Mouse (Mus musculus): Measurements from ENCODE around the gene Dusp10. TPM values are rescaled to one million over a fixed set of nuclear protein-coding genes. Genes with fewer than 3 reads are reported as not detected.

Gene Dusp10
- polyA plus RNA-seq, 1 experiment from 2014 or later, result 6.6 TPM

DNA sequence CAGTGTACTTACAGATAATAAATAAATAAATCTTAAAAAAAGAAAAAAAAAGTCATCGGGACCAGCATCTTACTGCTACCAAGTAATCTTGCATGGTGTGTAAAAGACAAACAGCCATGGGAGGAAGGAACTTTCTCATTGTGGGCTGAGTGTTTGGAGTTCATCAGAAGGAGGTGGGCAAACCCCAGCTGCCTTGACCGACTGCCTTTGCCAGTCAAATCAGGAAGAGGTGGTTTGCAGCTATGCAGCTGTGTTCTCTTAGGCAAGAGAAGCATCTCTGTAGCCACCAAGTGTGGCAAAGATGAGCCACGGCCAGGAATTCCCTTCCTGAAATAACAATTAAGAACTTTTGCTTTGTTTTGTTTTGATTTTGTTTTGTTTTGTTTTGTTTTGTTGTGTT is 989 bp downstream of the Dusp10 start:
- Histone ChIP-seq H3K4me1 (no peaks in the 10 kb centered on the region), H3K4me2 (replicated peaks) (no peak overlapping the region), H3K9me3 (no peaks in the 10 kb centered on the region), H3K4me3 (no peak overlapping the region), H3K9ac (no peak overlapping the region), H3K27me3 (replicated peaks) (no peaks in the 10 kb centered on the region), H3K27ac (no peak overlapping the region), H3K36me3 (no peaks in the 10 kb centered on the region)
- ATAC-seq (ENCODE audit: low FRiP score, low read depth), result no peak
- WGBS, result 86% methylated on average over 3 of the region's 3 CpGs

DNA sequence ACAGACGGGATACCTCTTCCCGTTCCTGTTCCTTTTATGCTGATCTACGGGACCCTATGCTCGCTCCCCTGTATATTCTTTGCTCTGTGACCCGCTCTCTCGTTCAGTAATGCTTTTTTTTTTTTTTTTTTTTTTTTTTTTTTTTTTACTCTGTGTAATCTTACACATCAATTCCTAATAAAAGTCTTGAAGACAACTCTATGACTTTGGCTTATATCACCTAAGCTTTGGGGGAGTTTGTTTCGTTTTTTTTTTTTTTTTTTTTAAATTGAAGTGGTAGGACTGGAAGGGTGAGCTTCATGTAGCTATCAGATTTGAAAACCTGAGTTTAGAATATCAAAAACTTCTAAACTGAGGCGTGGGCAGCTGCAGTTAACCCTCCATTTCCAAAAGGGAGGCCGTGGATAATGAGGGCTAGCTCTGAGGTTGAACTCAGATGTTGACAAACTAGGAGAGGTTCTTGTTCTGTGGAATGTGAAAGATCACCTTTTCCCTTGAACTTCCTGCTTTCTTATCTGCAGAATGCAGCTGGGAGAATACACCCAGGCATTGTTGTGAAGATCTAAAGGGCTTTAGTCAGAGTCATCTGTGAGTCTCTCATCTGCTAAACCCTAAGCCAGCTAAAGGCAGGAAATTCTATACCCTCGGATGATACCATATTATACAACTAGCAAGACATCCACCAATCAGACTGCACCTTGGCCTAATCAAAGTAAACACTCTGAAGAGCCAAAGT is 3.1 kb downstream of the Dusp10 start:
- Histone ChIP-seq H3K4me1 (no peaks in the 10 kb centered on the region; the same call in 1 of the 2 replicates), H3K9me3 (no peaks in the 10 kb centered on the region), H3K4me3 (no peak overlapping the region), H3K27ac (no peak overlapping the region), H3K36me3 (no peaks in the 10 kb centered on the region), H3K9ac (no peak overlapping the region), H3K27me3 (replicated peaks) (no peaks in the 10 kb centered on the region), H3K4me2 (replicated peaks) (no peak overlapping the region)
- WGBS, result 81% methylated on average over 10 of the region's 10 CpGs
- no peak for ATAC-seq (ENCODE audit: low FRiP score, low read depth)

- Histone ChIP-seq H3K4me3 (no peak overlapping the region), H3K36me3 (no peaks in the 10 kb centered on the region), H3K4me2 (replicated peaks) (no peak overlapping the region), H3K9ac (no peak overlapping the region), H3K9me3 (no peaks in the 10 kb centered on the region), H3K27ac (no peak overlapping the region), H3K4me1 (no peaks in the 10 kb centered on the region; the same call in 1 of the 2 replicates), H3K27me3 (replicated peaks) (no peaks in the 10 kb centered on the region)
- no peak for ATAC-seq (ENCODE audit: low FRiP score, low read depth)
- 91% methylated on average over 2 of the region's 2 CpGs for WGBS
Observed at GRCm38 (mm10) chr1:184017606-184018005, 4.5 kb downstream of the Dusp10 start.

DNA sequence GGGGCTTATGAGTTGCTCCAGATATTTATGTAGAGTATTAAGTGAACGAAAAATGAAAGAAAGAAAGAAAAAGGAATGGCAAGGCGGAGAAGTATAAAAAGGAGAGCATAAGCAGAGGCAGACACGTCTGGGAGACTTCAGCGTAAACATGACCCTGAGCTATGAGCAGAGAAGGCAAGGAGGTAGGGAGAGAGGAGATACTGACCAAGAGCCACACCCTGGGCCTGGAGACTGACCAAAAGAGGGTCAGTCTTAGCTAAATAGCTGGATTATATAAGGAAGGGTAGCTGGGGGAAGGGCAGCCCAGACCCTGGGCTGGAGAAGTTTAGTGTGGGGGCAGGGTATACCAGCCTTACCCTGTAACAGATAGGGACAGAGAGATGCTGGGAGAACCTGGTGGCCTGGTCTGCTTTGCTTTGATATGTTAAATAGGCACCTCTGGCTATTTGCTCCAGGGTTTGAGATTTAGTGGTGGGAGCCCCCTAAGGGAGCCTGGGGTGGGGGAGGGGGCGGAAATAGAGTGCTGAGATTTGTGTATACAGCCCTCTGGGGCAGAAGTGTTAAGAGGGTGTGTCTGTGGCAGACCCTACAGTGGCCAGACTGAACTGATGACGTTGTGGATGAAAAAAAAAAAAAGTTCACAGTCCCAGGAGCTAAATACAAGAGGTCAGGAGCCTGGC is 6.1 kb downstream of the Dusp10 start:
- Histone ChIP-seq H3K9ac (no peak overlapping the region), H3K9me3 (no peaks in the 10 kb centered on the region), H3K27ac (no peak overlapping the region), H3K4me2 (replicated peaks) (no peak overlapping the region), H3K4me1 (no peaks in the 10 kb centered on the region; the same call in 1 of the 2 replicates), H3K36me3 (no peaks in the 10 kb centered on the region), H3K27me3 (replicated peaks) (no peaks in the 10 kb centered on the region), H3K4me3 (no peak overlapping the region)
- WGBS, result 51% methylated on average over 6 of the region's 6 CpGs
- no peak; the same call in 1 of the 2 replicates for ATAC-seq (ENCODE audit: low FRiP score, low read depth)

GRCm38 (mm10) chr1:184019722-184020107 is 6.6 kb downstream of the Dusp10 start:
- 40% methylated on average over 6 of the region's 6 CpGs for WGBS
- Histone ChIP-seq H3K36me3 (no peaks in the 10 kb centered on the region), H3K27ac (no peak overlapping the region), H3K9me3 (no peaks in the 10 kb centered on the region), H3K4me3 (no peak overlapping the region), H3K27me3 (replicated peaks) (no peaks in the 10 kb centered on the region), H3K4me1 (no peaks in the 10 kb centered on the region; the same call in 1 of the 2 replicates), H3K4me2 (replicated peaks) (no peak overlapping the region), H3K9ac (no peak overlapping the region)
- no peak for ATAC-seq (ENCODE audit: low FRiP score, low read depth)

GRCm38 (mm10) chr1:184023971-184024370 is 10.9 kb downstream of the Dusp10 start:
- H3K4me1 ChIP-seq, result no peaks in the 10 kb centered on the region; the same call in 1 of the 2 replicates
- H3K36me3 ChIP-seq, result no peaks in the 10 kb centered on the region
- no peak overlapping the region for H3K4me3 ChIP-seq
- no peak overlapping the region for H3K4me2 ChIP-seq (replicated peaks)
- no peaks in the 10 kb centered on the region for H3K9me3 ChIP-seq
- no peak overlapping the region for H3K27ac ChIP-seq
- no peak overlapping the region for H3K9ac ChIP-seq
- H3K27me3 ChIP-seq (replicated peaks), result no peaks in the 10 kb centered on the region
- WGBS, result 67% methylated on average over 2 of the region's 2 CpGs
- ATAC-seq (ENCODE audit: low FRiP score, low read depth), result no peak

DNA sequence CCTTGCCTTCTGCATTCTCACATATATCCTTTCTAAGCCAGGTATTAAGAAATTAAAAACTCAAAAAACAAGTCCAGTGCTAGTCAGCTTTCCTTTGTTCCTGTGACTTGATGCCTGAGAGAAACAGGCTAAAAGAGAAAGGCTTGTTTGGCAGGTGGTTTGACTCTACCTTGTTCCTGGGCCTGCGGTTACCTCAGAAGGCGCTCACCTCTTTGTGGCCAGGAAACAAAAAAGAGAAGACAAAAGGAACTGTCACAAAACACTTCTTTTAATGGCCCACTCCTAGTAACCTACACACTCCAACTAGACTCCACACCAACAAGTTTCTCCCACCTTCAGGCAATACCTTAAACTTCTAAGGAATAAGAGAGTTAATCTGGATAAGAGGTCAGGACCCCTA is 11.5 kb downstream of the Dusp10 start:
- H3K9ac ChIP-seq, result no peak overlapping the region; the same call in 1 of the 2 replicates
- H3K4me3 ChIP-seq, result no peak overlapping the region
- no peaks in the 10 kb centered on the region for H3K36me3 ChIP-seq
- ATAC-seq (ENCODE audit: low FRiP score, low read depth), result no peak
- H3K4me1 ChIP-seq, result no peaks in the 10 kb centered on the region; the same call in 1 of the 2 replicates
- H3K27me3 ChIP-seq (replicated peaks), result no peaks in the 10 kb centered on the region
- no peak overlapping the region for H3K27ac ChIP-seq
- H3K4me2 ChIP-seq (replicated peaks), result no peak overlapping the region
- no peaks in the 10 kb centered on the region for H3K9me3 ChIP-seq
- WGBS, result 96% methylated on average over 2 of the region's 2 CpGs

- H3K4me1 ChIP-seq, result no peaks in the 10 kb centered on the region
- H3K9ac ChIP-seq, result no peak overlapping the region
- H3K27me3 ChIP-seq (replicated peaks), result no peaks in the 10 kb centered on the region
- no peak overlapping the region for H3K4me2 ChIP-seq (replicated peaks)
- no peaks in the 10 kb centered on the region for H3K36me3 ChIP-seq
- 93% methylated on average over 5 of the region's 5 CpGs for WGBS
- H3K4me3 ChIP-seq, result no peak overlapping the region
- no peak overlapping the region for H3K27ac ChIP-seq
- no peak for ATAC-seq (ENCODE audit: low FRiP score, low read depth)
- H3K9me3 ChIP-seq, result no peaks in the 10 kb centered on the region
Observed at GRCm38 (mm10) chr1:184025079-184025478, 12.0 kb downstream of the Dusp10 start.

DNA sequence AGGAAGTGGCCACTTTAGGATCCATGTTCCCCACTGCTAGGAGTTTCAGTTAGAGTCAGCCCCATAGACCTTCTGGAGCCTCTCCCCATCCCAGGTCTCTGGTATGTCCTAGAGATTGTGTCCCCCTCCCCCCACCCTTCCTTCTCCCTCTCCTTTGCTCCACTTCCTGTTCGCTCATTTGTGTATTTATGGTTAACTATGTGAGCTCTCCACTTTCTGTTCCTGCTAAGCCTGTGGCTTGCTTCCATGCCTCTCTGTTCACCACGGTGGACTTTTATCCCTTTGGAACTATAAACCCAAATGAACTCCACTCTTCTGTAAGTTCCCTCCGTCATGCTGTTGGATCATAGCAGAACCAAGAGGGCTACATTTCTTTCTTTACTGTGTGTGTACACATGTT is 13.9 kb downstream of the Dusp10 start:
- no peaks in the 10 kb centered on the region for H3K36me3 ChIP-seq
- no peaks in the 10 kb centered on the region for H3K27me3 ChIP-seq (replicated peaks)
- H3K9me3 ChIP-seq, result no peaks in the 10 kb centered on the region
- ATAC-seq (ENCODE audit: low FRiP score, low read depth), result no peak
- no peak overlapping the region for H3K27ac ChIP-seq
- 93% methylated on average over 3 of the region's 3 CpGs for WGBS
- no peaks in the 10 kb centered on the region for H3K4me1 ChIP-seq
- no peak overlapping the region for H3K4me2 ChIP-seq (replicated peaks)
- no peak overlapping the region for H3K9ac ChIP-seq
- H3K4me3 ChIP-seq, result no peak overlapping the region

DNA sequence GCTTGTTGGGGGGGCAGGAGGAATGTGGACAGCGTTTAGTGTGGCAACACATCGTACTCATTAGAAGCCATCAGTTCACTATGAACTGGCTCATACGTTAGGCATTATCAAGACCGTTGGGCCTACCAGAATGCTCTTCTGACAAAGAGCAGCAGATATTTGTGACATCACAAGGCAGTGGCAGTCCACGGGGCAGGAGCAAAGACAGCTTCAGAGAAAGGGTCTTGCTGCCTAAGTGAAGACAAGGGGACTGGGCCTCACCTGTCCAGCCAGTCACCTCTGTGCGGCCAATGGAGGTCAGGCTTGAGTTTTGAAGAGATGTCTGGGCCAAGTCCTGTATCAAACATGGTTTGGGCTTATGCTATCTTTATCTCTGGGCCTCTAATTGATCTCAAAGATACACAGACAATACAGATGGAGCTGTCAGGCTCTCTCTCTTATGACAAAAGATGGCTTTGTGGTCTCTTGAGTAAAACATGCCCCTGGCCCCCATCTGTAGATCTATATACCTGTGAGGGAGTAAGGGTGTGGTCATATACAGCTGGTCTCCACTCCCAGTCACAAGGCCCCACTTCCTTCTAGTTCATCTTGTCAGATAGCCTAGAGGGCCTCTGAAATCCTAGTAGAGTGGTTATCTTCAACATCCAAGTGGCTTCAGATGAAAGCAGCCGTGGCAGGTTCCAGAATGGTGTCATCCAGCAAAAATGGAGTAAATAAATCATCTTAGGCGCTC is 17.1 kb downstream of the Dusp10 start:
- H3K4me1 ChIP-seq, result peaks cover under 1% of the 10 kb centered on the region; the same call in 1 of the 2 replicates
- H3K27ac ChIP-seq, result no peak overlapping the region
- 88% methylated on average over 8 of the region's 8 CpGs for WGBS
- no peaks in the 10 kb centered on the region for H3K36me3 ChIP-seq
- no peak for ATAC-seq (ENCODE audit: low FRiP score, low read depth)
- H3K4me2 ChIP-seq (replicated peaks), result no peak overlapping the region
- H3K9me3 ChIP-seq, result no peaks in the 10 kb centered on the region
- H3K27me3 ChIP-seq (replicated peaks), result no peaks in the 10 kb centered on the region
- no peak overlapping the region for H3K9ac ChIP-seq
- H3K4me3 ChIP-seq, result no peak overlapping the region

- Histone ChIP-seq H3K27me3 (replicated peaks) (no peaks in the 10 kb centered on the region), H3K4me3 (peak overlapping the region; percentile 59), H3K9ac (peak overlapping the region; percentile 78), H3K4me1 (peaks cover 13% of the 10 kb centered on the region), H3K4me2 (replicated peaks) (peak overlapping the region; percentile 77), H3K27ac (peak overlapping the region; percentile 87), H3K9me3 (no peaks in the 10 kb centered on the region), H3K36me3 (no peaks in the 10 kb centered on the region)
- WGBS, result 18% methylated on average over 19 of the region's 19 CpGs
- ATAC-seq (ENCODE audit: low FRiP score, low read depth), result no peak
Observed at GRCm38 (mm10) chr1:184032682-184033389, 19.7 kb downstream of the Dusp10 start.

Data from neural tube, embryonic 12.5 days (tissue).